In genomic region chr3:102995233-102995604, GRCm38 (mm10) we compare ENCODE assay signal across 9 mouse cellular contexts. TPM values are rescaled to one million over a fixed set of nuclear protein-coding genes. Genes with fewer than 3 reads are reported as not detected.
DNase-seq lines count a peak whose midpoint lies in the region; ATAC-seq and TF ChIP-seq lines count a peak whose summit lies in the region.
"Had no signal": no experiment of that assay in that cellular context is flagged by ENCODE, and none has a peak within 500 bp of the region (broad histone marks: within the 10 kb centered on the region; RNA-seq: fewer than 3 reads in every experiment).

No protein-coding gene starts in this region.

- H3K27ac ChIP-seq in heart, embryonic 15.5 days: peak overlapping the region; percentile 96
- H3K27ac ChIP-seq in bone marrow, adult 2 months (ENCODE audit: control insufficient read depth, insufficient read depth, low read depth, low read length, poor library complexity): peak overlapping the region; percentile 99; the same call in 1 of the 2 replicates
- H3K27ac ChIP-seq in hindbrain, embryonic 12.5 days: peak overlapping the region; percentile 86
- H3K27ac ChIP-seq in midbrain, embryonic 12.5 days (replicated peaks): peak overlapping the region; percentile 90

- TF ChIP-seq POLR2A in bone marrow, adult 2 months (IDR thresholded peaks at IDR 0.05; ENCODE audit: borderline replicate concordance, control insufficient read depth, low read depth, low read length): no peak

- no peak for ATAC-seq in heart, embryonic 15.5 days (replicated peaks; ENCODE audit: insufficient number of reproducible peaks, insufficient read depth, low FRiP score, low read depth)
- peak; percentile 24 for ATAC-seq in hindbrain, embryonic 12.5 days (ENCODE audit: low FRiP score)
- peak; percentile 21; the same call in 1 of the 2 replicates for ATAC-seq in midbrain, embryonic 12.5 days (ENCODE audit: low FRiP score, low read depth)

- no peak for DNase-seq in heart, adult 9 months (ENCODE audit: low spot score in 2 of 2)
- no peak for DNase-seq in left cerebral cortex, adult 18-20 months (ENCODE audit: low spot score in 2 of 2)
- no peak for DNase-seq in thymus, postnatal 36 days
- DNase-seq in cerebellum, adult 9-11 months: no peak

- peak overlapping the region; percentile 85 for H3K9ac ChIP-seq in heart, embryonic 15.5 days
- 0 out of 2 replicates have a peak overlapping the region, but pooled peaks have one; percentile 88 for H3K9ac ChIP-seq in hindbrain, embryonic 12.5 days
- peak overlapping the region; percentile 91; the same call in 1 of the 2 replicates for H3K9ac ChIP-seq in midbrain, embryonic 12.5 days (replicated peaks)

- 52% methylated on average over 7 of the region's 7 CpGs for WGBS in heart, embryonic 15.5 days
- WGBS in bone marrow, adult 2 months: 39% methylated on average over 7 of the region's 7 CpGs
- 54% methylated on average over 7 of the region's 7 CpGs for WGBS in hindbrain, embryonic 12.5 days
- WGBS in midbrain, embryonic 12.5 days: 51% methylated on average over 7 of the region's 7 CpGs

- H3K4me3 ChIP-seq in heart, embryonic 15.5 days: peak overlapping the region; percentile 87
- peak overlapping the region; percentile 93 for H3K4me3 ChIP-seq in bone marrow, adult 2 months (replicated peaks; ENCODE audit: control insufficient read depth, low read depth, low read length)
- peak overlapping the region; percentile 69 for H3K4me3 ChIP-seq in hindbrain, embryonic 12.5 days
- peak overlapping the region; percentile 80 for H3K4me3 ChIP-seq in midbrain, embryonic 12.5 days

- H3K36me3 ChIP-seq in heart, embryonic 15.5 days: peaks cover 23% of the 10 kb centered on the region
- peaks cover 24% of the 10 kb centered on the region for H3K36me3 ChIP-seq in hindbrain, embryonic 12.5 days
- H3K36me3 ChIP-seq in midbrain, embryonic 12.5 days: peaks cover 23% of the 10 kb centered on the region

- H3K4me2 ChIP-seq in heart, embryonic 15.5 days: peak overlapping the region; percentile 60
- H3K4me2 ChIP-seq in hindbrain, embryonic 12.5 days (replicated peaks): peak overlapping the region; percentile 69
- H3K4me2 ChIP-seq in midbrain, embryonic 12.5 days (replicated peaks): peak overlapping the region; percentile 68

- H3K9me3 ChIP-seq in heart, embryonic 15.5 days (replicated peaks): no peaks in the 10 kb centered on the region
- peaks cover 3% of the 10 kb centered on the region; the same call in 1 of the 2 replicates for H3K9me3 ChIP-seq in hindbrain, embryonic 12.5 days (replicated peaks)
- no peaks in the 10 kb centered on the region for H3K9me3 ChIP-seq in midbrain, embryonic 12.5 days

- TF ChIP-seq CTCF in bone marrow, adult 2 months (IDR thresholded peaks at IDR 0.05; ENCODE audit: control insufficient read depth, insufficient read depth, low read length): no peak

- peaks cover 13% of the 10 kb centered on the region for H3K4me1 ChIP-seq in heart, embryonic 15.5 days (replicated peaks)
- no peaks in the 10 kb centered on the region; the same call in 1 of the 2 replicates for H3K4me1 ChIP-seq in bone marrow, adult 2 months (ENCODE audit: control insufficient read depth, insufficient read depth, low read length)
- peaks cover 16% of the 10 kb centered on the region for H3K4me1 ChIP-seq in hindbrain, embryonic 12.5 days
- peaks cover 12% of the 10 kb centered on the region for H3K4me1 ChIP-seq in midbrain, embryonic 12.5 days

- no peaks in the 10 kb centered on the region for H3K27me3 ChIP-seq in heart, embryonic 15.5 days
- H3K27me3 ChIP-seq in hindbrain, embryonic 12.5 days: no peaks in the 10 kb centered on the region
- no peaks in the 10 kb centered on the region for H3K27me3 ChIP-seq in midbrain, embryonic 12.5 days

RNA-seq across cellular contexts. Expression of gene Sike1, which starts 0.3 kb away (rescaled TPM):
- 61.8 and 67.6 TPM in 2 replicates for polyA plus RNA-seq in heart, embryonic 15.5 days (2015; fragmentation: Nextera tagmentation; extraction: Ambion mirVana)
- 8.4 and 18.8 TPM in 2 replicates for polyA plus RNA-seq in bone marrow, adult 2 months (2011; ENCODE audit: insufficient read depth, insufficient read length, low replicate concordance, missing spikeins)
- 71.7 and 89.3 TPM in 2 replicates for polyA plus RNA-seq in hindbrain, embryonic 12.5 days (2016; fragmentation: Nextera tagmentation; extraction: Ambion mirVana)
- polyA plus RNA-seq in midbrain, embryonic 12.5 days (2016; fragmentation: Nextera tagmentation; extraction: Ambion mirVana): 80.1 and 86.1 TPM in 2 replicates
- total RNA-seq in left cerebral cortex, adult 18-20 months (2021): 10 to 100 TPM; 62.1 to 66.3 TPM

RNA-seq across cellular contexts. Expression of gene Csde1, which starts 25.0 kb away (rescaled TPM):
- polyA plus RNA-seq in heart, embryonic 15.5 days (2015; fragmentation: Nextera tagmentation; extraction: Ambion mirVana): 254 and 259 TPM in 2 replicates
- 72.4 and 116 TPM in 2 replicates for polyA plus RNA-seq in bone marrow, adult 2 months (2011; ENCODE audit: insufficient read depth, insufficient read length, low replicate concordance, missing spikeins)
- polyA plus RNA-seq in hindbrain, embryonic 12.5 days (2016; fragmentation: Nextera tagmentation; extraction: Ambion mirVana): 499 and 526 TPM in 2 replicates
- polyA plus RNA-seq in midbrain, embryonic 12.5 days (2016; fragmentation: Nextera tagmentation; extraction: Ambion mirVana): 493 and 530 TPM in 2 replicates
- total RNA-seq in left cerebral cortex, adult 18-20 months (2021): 100 to 1,000 TPM; 234 to 238 TPM

RNA-seq across cellular contexts. Expression of gene Nr1h5, which starts 31.3 kb away (rescaled TPM):
- polyA plus RNA-seq in heart, embryonic 15.5 days (2015; fragmentation: Nextera tagmentation; extraction: Ambion mirVana): 0.06 and 0.14 TPM in 2 replicates
- 0.52 TPM in 1 of 2 replicates, not detected in the other for polyA plus RNA-seq in bone marrow, adult 2 months (2011; ENCODE audit: insufficient read depth, insufficient read length, low replicate concordance, missing spikeins)
- polyA plus RNA-seq in hindbrain, embryonic 12.5 days (2016; fragmentation: Nextera tagmentation; extraction: Ambion mirVana): not detected in 2 replicates
- 0.15 TPM in 1 of 2 replicates, not detected in the other for polyA plus RNA-seq in midbrain, embryonic 12.5 days (2016; fragmentation: Nextera tagmentation; extraction: Ambion mirVana)
- not detected for total RNA-seq in left cerebral cortex, adult 18-20 months (2021)
- total RNA-seq: megakaryocyte progenitor cell, adult 5-6 weeks had no signal

RNA-seq across cellular contexts. Expression of gene Sycp1, which starts 59.3 kb away (rescaled TPM):
- polyA plus RNA-seq in heart, embryonic 15.5 days (2015; fragmentation: Nextera tagmentation; extraction: Ambion mirVana): not detected in 2 replicates
- 4.2 TPM in 1 of 2 replicates, not detected in the other for polyA plus RNA-seq in bone marrow, adult 2 months (2011; ENCODE audit: insufficient read depth, insufficient read length, low replicate concordance, missing spikeins)
- polyA plus RNA-seq in hindbrain, embryonic 12.5 days (2016; fragmentation: Nextera tagmentation; extraction: Ambion mirVana): not detected in 2 replicates
- not detected in 2 replicates for polyA plus RNA-seq in midbrain, embryonic 12.5 days (2016; fragmentation: Nextera tagmentation; extraction: Ambion mirVana)
- not detected for total RNA-seq in left cerebral cortex, adult 18-20 months (2021)
- total RNA-seq: megakaryocyte progenitor cell, adult 5-6 weeks had no signal
